ENCODE assay signal across 8 mouse cellular contexts in genomic region chr12:69333547-69333946, GRCm38 (mm10). TPM values are rescaled to one million over a fixed set of nuclear protein-coding genes. Genes with fewer than 3 reads are reported as not detected.
DNase-seq lines count a peak whose midpoint lies in the region; ATAC-seq and TF ChIP-seq lines count a peak whose summit lies in the region.

No protein-coding gene starts in this region.

- no peaks in the 10 kb centered on the region for H3K27me3 ChIP-seq in midbrain, embryonic 16.5 days (ENCODE audit: control insufficient read depth, insufficient read depth, low read depth, low read length)
- no peaks in the 10 kb centered on the region for H3K27me3 ChIP-seq in forebrain, embryonic 10.5 days (ENCODE audit: poor library complexity, severe bottlenecking)

- no peak for TF ChIP-seq POLR2A in cortical plate, adult 2 months (IDR thresholded peaks at IDR 0.05; ENCODE audit: extremely low read depth, insufficient read depth, low read length)

- H3K4me2 ChIP-seq in midbrain, embryonic 16.5 days (ENCODE audit: low read length): no peak overlapping the region

- ATAC-seq in megakaryocyte, adult 5-6 weeks (ENCODE audit: poor library complexity, severe bottlenecking): peak; percentile 75
- ATAC-seq in midbrain, embryonic 16.5 days: no peak

- peak; percentile 13 to 58 for DNase-seq in heart, adult 18-20 months
- DNase-seq in heart, adult 11 months: no peak
- peak; percentile 25 for DNase-seq in urinary bladder, postnatal 14 days (ENCODE audit: low spot score)
- no peak for DNase-seq in urinary bladder, postnatal 10 days (ENCODE audit: low spot score)
- no peak for DNase-seq in forebrain, embryonic 10.5 days (ENCODE audit: extremely low spot score, low spot score)

- 84% methylated on average over 2 of the region's 2 CpGs for WGBS in midbrain, embryonic 16.5 days
- 91% methylated on average over 2 of the region's 2 CpGs for WGBS in forebrain, embryonic 10.5 days

- H3K36me3 ChIP-seq in midbrain, embryonic 16.5 days (ENCODE audit: control insufficient read depth, insufficient read depth, low read length): peaks cover 13% of the 10 kb centered on the region
- peaks cover 98% of the 10 kb centered on the region for H3K36me3 ChIP-seq in forebrain, embryonic 10.5 days (replicated peaks)

- no peak overlapping the region for H3K4me3 ChIP-seq in cortical plate, adult 2 months (ENCODE audit: insufficient read depth, low read length)
- no peak overlapping the region for H3K4me3 ChIP-seq in midbrain, embryonic 16.5 days (ENCODE audit: low read depth, low read length)
- no peak overlapping the region for H3K4me3 ChIP-seq in forebrain, embryonic 10.5 days

- no peak overlapping the region for H3K27ac ChIP-seq in cortical plate, adult 2 months (ENCODE audit: insufficient read depth, low read length)
- H3K27ac ChIP-seq in midbrain, embryonic 16.5 days (ENCODE audit: low read length): no peak overlapping the region
- H3K27ac ChIP-seq in forebrain, embryonic 10.5 days: no peak overlapping the region

- no peaks in the 10 kb centered on the region for H3K9me3 ChIP-seq in midbrain, embryonic 16.5 days (replicated peaks; ENCODE audit: control insufficient read depth, low read length, poor library complexity, severe bottlenecking)
- no peaks in the 10 kb centered on the region for H3K9me3 ChIP-seq in forebrain, embryonic 10.5 days

- H3K9ac ChIP-seq in midbrain, embryonic 16.5 days (ENCODE audit: low read depth, low read length): no peak overlapping the region

- peak; percentile 36; the same call in 1 of the 2 replicates for TF ChIP-seq CTCF in cortical plate, adult 2 months (IDR thresholded peaks at IDR 0.05; ENCODE audit: extremely low read depth, insufficient read depth, low read length)

- H3K4me1 ChIP-seq in cortical plate, adult 2 months (ENCODE audit: control insufficient read depth, insufficient read depth, low read length): no peaks in the 10 kb centered on the region
- H3K4me1 ChIP-seq in midbrain, embryonic 16.5 days (ENCODE audit: control insufficient read depth, insufficient read depth, low read length): no peaks in the 10 kb centered on the region
- no peaks in the 10 kb centered on the region for H3K4me1 ChIP-seq in forebrain, embryonic 10.5 days

RNA-seq across cellular contexts. Expression of gene Nemf, which starts 23.4 kb away (rescaled TPM):
- 10 to 100 TPM; 22.8 to 23.2 TPM for total RNA-seq in heart, adult 18-20 months (2021)
- polyA plus RNA-seq in cortical plate, adult 2 months (2012; rRNA removed): 33.7 and 34.4 TPM in 2 replicates
- total RNA-seq in megakaryocyte, adult 5-6 weeks (2015): 43.7 and 44.6 TPM in 2 replicates
- 67.3 and 79.7 TPM in 2 replicates for total RNA-seq in megakaryocyte, adult 5-6 weeks (2017)
- 86.5 and 91.1 TPM in 2 replicates for polyA plus RNA-seq in midbrain, embryonic 16.5 days (2015; fragmentation: Nextera tagmentation; extraction: Ambion mirVana)
- 95.2 and 97.8 TPM in 2 replicates for polyA plus RNA-seq in forebrain, embryonic 10.5 days (2016; fragmentation: Nextera tagmentation; extraction: Ambion mirVana)

RNA-seq across cellular contexts. Expression of gene Klhdc2, which starts 37.1 kb away (rescaled TPM):
- 100 to 1,000 TPM; 106 to 120 TPM for total RNA-seq in heart, adult 18-20 months (2021)
- 122 and 123 TPM in 2 replicates for polyA plus RNA-seq in cortical plate, adult 2 months (2012; rRNA removed)
- total RNA-seq in megakaryocyte, adult 5-6 weeks (2015): 35.7 and 38.6 TPM in 2 replicates
- total RNA-seq in megakaryocyte, adult 5-6 weeks (2017): 34.6 and 36.8 TPM in 2 replicates
- polyA plus RNA-seq in midbrain, embryonic 16.5 days (2015; fragmentation: Nextera tagmentation; extraction: Ambion mirVana): 282 and 300 TPM in 2 replicates
- polyA plus RNA-seq in forebrain, embryonic 10.5 days (2016; fragmentation: Nextera tagmentation; extraction: Ambion mirVana): 198 and 202 TPM in 2 replicates

RNA-seq across cellular contexts. Expression of gene Arf6, which starts 38.4 kb away (rescaled TPM):
- 10 to 100 TPM; 36.6 to 38.1 TPM for total RNA-seq in heart, adult 18-20 months (2021)
- 43.1 and 44.7 TPM in 2 replicates for polyA plus RNA-seq in cortical plate, adult 2 months (2012; rRNA removed)
- 78.8 and 94.8 TPM in 2 replicates for total RNA-seq in megakaryocyte, adult 5-6 weeks (2015)
- 125 and 133 TPM in 2 replicates for total RNA-seq in megakaryocyte, adult 5-6 weeks (2017)
- polyA plus RNA-seq in midbrain, embryonic 16.5 days (2015; fragmentation: Nextera tagmentation; extraction: Ambion mirVana): 20.4 and 20.7 TPM in 2 replicates
- polyA plus RNA-seq in forebrain, embryonic 10.5 days (2016; fragmentation: Nextera tagmentation; extraction: Ambion mirVana): 32.6 and 33.5 TPM in 2 replicates

RNA-seq across cellular contexts. Expression of gene Gm9887, which starts 38.7 kb away (rescaled TPM):
- under 1 TPM; 0.49 to 0.77 TPM for total RNA-seq in heart, adult 18-20 months (2021)
- polyA plus RNA-seq in cortical plate, adult 2 months (2012; rRNA removed): 0.40 and 0.64 TPM in 2 replicates
- total RNA-seq in megakaryocyte, adult 5-6 weeks (2015): not detected in 2 replicates
- not detected in 2 replicates for total RNA-seq in megakaryocyte, adult 5-6 weeks (2017)
- polyA plus RNA-seq in midbrain, embryonic 16.5 days (2015; fragmentation: Nextera tagmentation; extraction: Ambion mirVana): 0.88 and 0.99 TPM in 2 replicates
- 0.84 and 1.2 TPM in 2 replicates for polyA plus RNA-seq in forebrain, embryonic 10.5 days (2016; fragmentation: Nextera tagmentation; extraction: Ambion mirVana)

Comparison
In these comparisons a context has a peak if more than half of its experiments do, and no peak if none do; other contexts are left out.
1. DNase-seq: peak in heart, adult 18-20 months (2 of 2) and urinary bladder, postnatal 14 days (single experiment); none in heart, adult 11 months (single experiment), urinary bladder, postnatal 10 days (single experiment) and forebrain, embryonic 10.5 days (single experiment).